Mouse (Mus musculus): ENCODE data around the gene Notch4. TPM values are rescaled to one million over a fixed set of nuclear protein-coding genes. Genes with fewer than 3 reads are reported as not detected.

Notch4 gene
- total RNA-seq, 2 experiments from 2014 or later = 10.5 to 11.4 TPM

- no peak for TF ChIP-seq CTCF (IDR thresholded peaks at IDR 0.05)
- no peak for DNase-seq
- intact Hi-C loops (cut with DNase I) = no loop called here
- Histone ChIP-seq H3K4me3 (no peak overlapping the region), H3K27ac (no peak overlapping the region)
These were observed 71.6 kb downstream of the Notch4 start for GRCm38 (mm10) chr17:34635671-34636070.

- intact Hi-C loops (cut with DNase I) = no loop called here
- peak; percentile 9 for DNase-seq
- Histone ChIP-seq H3K4me3 (no peak overlapping the region), H3K27ac (no peak overlapping the region)
- no peak for TF ChIP-seq CTCF (IDR thresholded peaks at IDR 0.05)
These were observed 73.4 kb downstream of the Notch4 start for GRCm38 (mm10) chr17:34637459-34637858.

Other genes with a start within 250 kb of the Notch4 start
- not detected for gene H2-Eb2, start 238.6 kb upstream of the Notch4 start, total RNA-seq (2021)
- under 1 TPM; 0.18 to 0.20 TPM for gene Btnl2, start 209.4 kb upstream of the Notch4 start, total RNA-seq (2021)
- not detected for gene Btnl1, start 187.1 kb upstream of the Notch4 start, total RNA-seq (2021)
- under 1 TPM in 1 of 2 experiments, not detected in 1; 0.43 TPM for gene BC051142, start 165.4 kb upstream of the Notch4 start, total RNA-seq (2021)
- not detected for gene Btnl4, start 87.0 kb upstream of the Notch4 start, total RNA-seq (2021)
- gene Btnl6, start 46.9 kb upstream of the Notch4 start, total RNA-seq (2021) = not detected
- gene Gpsm3, start 25.5 kb downstream of the Notch4 start, total RNA-seq (2021) = 1 to 10 TPM; 1.8 to 2.4 TPM
- gene Pbx2, start 27.0 kb downstream of the Notch4 start, total RNA-seq (2021) = 10 to 100 TPM; 14.0 to 14.6 TPM
- under 1 TPM in 1 of 2 experiments, not detected in 1; 0.31 TPM for gene Ager, start 33.6 kb downstream of the Notch4 start, total RNA-seq (2021)
- gene Rnf5, start 39.4 kb downstream of the Notch4 start, total RNA-seq (2021) = 10 to 100 TPM; 16.8 to 24.0 TPM
- 10 to 100 TPM; 75.6 to 75.7 TPM for gene Agpat1, start 40.0 kb downstream of the Notch4 start, total RNA-seq (2021)
- gene Egfl8, start 51.7 kb downstream of the Notch4 start, total RNA-seq (2021) = 1 to 10 TPM; 1.5 to 1.9 TPM
- gene Ppt2, start 64.2 kb downstream of the Notch4 start, total RNA-seq (2021) = 10 to 100 TPM; 40.5 to 42.2 TPM
- gene Prrt1, start 65.3 kb downstream of the Notch4 start, total RNA-seq (2021) = under 1 TPM; 0.28 to 0.36 TPM
- gene Fkbpl, start 80.5 kb downstream of the Notch4 start, total RNA-seq (2021) = 1 to 10 TPM; 4.5 to 9.3 TPM
- 1 to 10 TPM; 7.1 to 9.1 TPM for gene Atf6b, start 82.9 kb downstream of the Notch4 start, total RNA-seq (2021)
- gene Tnxb, start 106.3 kb downstream of the Notch4 start, total RNA-seq (2021) = 10 to 100 TPM; 30.7 to 41.6 TPM
- 1 to 10 TPM; 2.4 to 3.4 TPM for gene C4b, start 179.6 kb downstream of the Notch4 start, total RNA-seq (2021)
- gene Cyp21a1, start 240.3 kb downstream of the Notch4 start, total RNA-seq (2021) = not detected

All from gastrocnemius, adult 2 months (tissue).